Mouse (Mus musculus) heart, adult 2 months (tissue): ENCODE data around the gene Gm38394. TPM values are rescaled to one million over a fixed set of nuclear protein-coding genes. Genes with fewer than 3 reads are reported as not detected.

Experiments used
- DNase-seq, 2 experiments: peaks; one replicate each; pipeline ENCODE4 v3.0.0; 2021
- H3K27ac ChIP-seq: fragments of 200-600 bp; 2 replicates; pipeline ENCODE4 v1.8.1; 2022
- H3K27me3 ChIP-seq: fragments of 200-500 bp; 2 replicates; pipeline ENCODE4 v1.6.1; 2012; ENCODE audit warnings: mild to moderate bottlenecking, low read length, inconsistent platforms, mixed read lengths; ENCODE audit not compliant: control insufficient read depth, insufficient read depth
- H3K36me3 ChIP-seq: fragments of 200-500 bp; 2 replicates; pipeline ENCODE4 v1.6.1; 2012; ENCODE audit warnings: low read length, inconsistent platforms; ENCODE audit not compliant: control insufficient read depth, insufficient read depth
- H3K4me1 ChIP-seq: fragments of 200-500 bp; 2 replicates; pipeline ENCODE4 v1.6.1; 2011; ENCODE audit warnings: low read length; ENCODE audit not compliant: control insufficient read depth, insufficient read depth
- H3K4me3 ChIP-seq: fragments of 200-600 bp; 2 replicates; pipeline ENCODE4 v1.8.1; 2022
- H3K79me2 ChIP-seq: fragments of 200-500 bp; replicated peaks from 2 replicates; pipeline ENCODE4 v1.6.1; 2012; ENCODE audit warnings: mild to moderate bottlenecking, inconsistent platforms, low read length, moderate library complexity, mixed read lengths; ENCODE audit not compliant: control insufficient read depth, insufficient read depth
- H3K9ac ChIP-seq: fragments of 200-500 bp; 2 replicates; pipeline ENCODE4 v1.6.1; 2012; ENCODE audit warnings: low read depth, mild to moderate bottlenecking, control low read depth, inconsistent platforms, low read length, mixed read lengths
- CTCF ChIP-seq: fragments of 200-600 bp; IDR thresholded peaks from 2 replicates; pipeline ENCODE4 v1.8.1; 2022; ENCODE audit warnings: antibody characterized with exemption, mild to moderate bottlenecking, moderate library complexity
- EP300 ChIP-seq: fragments of 200-500 bp; IDR thresholded peaks from 2 replicates; pipeline ENCODE4 v1.6.1; 2011; ENCODE audit warnings: low read depth, low read length, control low read depth; ENCODE audit not compliant: insufficient read depth
- POLR2A ChIP-seq: fragments of 200-500 bp; IDR thresholded peaks from 2 replicates; pipeline ENCODE4 v1.6.1; 2011; ENCODE audit warnings: mild to moderate bottlenecking, low read depth, low read length, control low read depth; ENCODE audit not compliant: insufficient read depth
- WGBS: fragments of 180-500 bp; shearing (Covaris S2); methylation state at CpG from one replicate; pipeline ENCODE4 v1.1.7; 2018; 5-methylcytosine and 5-hydroxymethylcytosine counted together
- intact Hi-C: fragments of 180-260 bp; cut with DNase I; formaldehyde crosslinking; loops from one replicate; pipeline ENCODE4 v1.15.1; 2025
- polyA plus RNA-seq: library from polyadenylated mRNA; depleted of rRNA; stranded (reverse); fragments of >200 nt; gene quantifications from 2 replicates; pipeline ENCODE4 v1.2.3, GENCODE M21; 2012
- total RNA-seq, 2 experiments: library from RNA; stranded (reverse); gene quantifications; 2 replicates each; pipeline ENCODE4 v1.2.3; 2021

The Gm38394 gene
- total and polyA plus RNA-seq, 3 experiments = 2.5 to 15.0 (median 14.5) TPM

GRCm38 (mm10) chr1:133660466-133661202 is 484 bp downstream of the Gm38394 start, which contains the start of gene Zbed6:
Gene Zbed6, minus strand, starts transcription at chr1:133660885.
- Histone ChIP-seq H3K4me3 (peak within 1 kb of the TSS; percentile 86), H3K79me2 (peaks cover 10% of the 10 kb centered on the region), H3K36me3 (peaks cover 44% of the 10 kb centered on the region), H3K9ac (peak within 1 kb of the TSS; percentile 91), H3K4me1 (peaks cover 16% of the 10 kb centered on the region), H3K27me3 (no peaks in the 10 kb centered on the region), H3K27ac (peak within 1 kb of the TSS; percentile 85)
- intact Hi-C loops = no loop called here
- peak in 1 of 2 experiments; percentile 31 for DNase-seq
- 1% methylated on average over 41 of the region's 41 CpGs for WGBS
- TF ChIP-seq EP300 = no peak
- TF ChIP-seq CTCF = no peak
- TF ChIP-seq POLR2A = no peak

- no peak for DNase-seq
- Histone ChIP-seq H3K27me3 (no peaks in the 10 kb centered on the region), H3K9ac (no peak overlapping the region), H3K79me2 (peaks cover 12% of the 10 kb centered on the region), H3K4me1 (peaks cover 19% of the 10 kb centered on the region), H3K4me3 (no peak overlapping the region), H3K27ac (no peak overlapping the region), H3K36me3 (peaks cover 48% of the 10 kb centered on the region)
- intact Hi-C loops = no loop called here
- no peak for TF ChIP-seq CTCF
- no peak for TF ChIP-seq POLR2A
- TF ChIP-seq EP300 = no peak
- WGBS = 62% methylated on average over 3 of the region's 3 CpGs
Measured at GRCm38 (mm10) chr1:133658878-133659277, 2.2 kb downstream of the Gm38394 start.

GRCm38 (mm10) chr1:133656811-133657210 is 4.3 kb downstream of the Gm38394 start:
- Histone ChIP-seq H3K36me3 (peaks cover 58% of the 10 kb centered on the region), H3K9ac (no peak overlapping the region), H3K4me1 (peaks cover 19% of the 10 kb centered on the region), H3K27me3 (no peaks in the 10 kb centered on the region), H3K27ac (no peak overlapping the region), H3K79me2 (peaks cover 15% of the 10 kb centered on the region), H3K4me3 (no peak overlapping the region)
- intact Hi-C loops = no loop called here
- 55% methylated on average over 5 of the region's 5 CpGs for WGBS
- no peak for DNase-seq
- TF ChIP-seq POLR2A (no peak), CTCF (no peak), EP300 (no peak)

- WGBS = 89% methylated on average over 1 of the region's 1 CpGs
- Histone ChIP-seq H3K27me3 (no peaks in the 10 kb centered on the region), H3K4me3 (no peak overlapping the region), H3K9ac (no peak overlapping the region), H3K36me3 (peaks cover 47% of the 10 kb centered on the region), H3K27ac (no peak overlapping the region), H3K79me2 (peaks cover 11% of the 10 kb centered on the region), H3K4me1 (peaks cover 10% of the 10 kb centered on the region)
- no peak for DNase-seq
- intact Hi-C loops = no loop called here
- TF ChIP-seq CTCF (no peak), POLR2A (no peak), EP300 (no peak)
Measured at GRCm38 (mm10) chr1:133653033-133653432, 8.1 kb downstream of the Gm38394 start.

- no peak for DNase-seq
- H3K4me1 ChIP-seq = peaks cover 6% of the 10 kb centered on the region
- intact Hi-C loops = no loop called here
- H3K36me3 ChIP-seq = peaks cover 34% of the 10 kb centered on the region
- no peak overlapping the region for H3K9ac ChIP-seq
- WGBS = 93% methylated on average over 7 of the region's 7 CpGs
- TF ChIP-seq CTCF = no peak
- no peak for TF ChIP-seq EP300
- TF ChIP-seq POLR2A = no peak
- H3K27me3 ChIP-seq = no peaks in the 10 kb centered on the region
- no peak overlapping the region for H3K27ac ChIP-seq
- peaks cover 10% of the 10 kb centered on the region for H3K79me2 ChIP-seq
- no peak overlapping the region for H3K4me3 ChIP-seq
Measured at GRCm38 (mm10) chr1:133650288-133651055, 10.6 kb downstream of the Gm38394 start.

- Histone ChIP-seq H3K4me1 (peaks cover 2% of the 10 kb centered on the region), H3K79me2 (peaks cover 3% of the 10 kb centered on the region; the same call in 1 of the 2 replicates), H3K27me3 (no peaks in the 10 kb centered on the region), H3K4me3 (no peak overlapping the region), H3K9ac (no peak overlapping the region), H3K27ac (no peak overlapping the region), H3K36me3 (peaks cover 20% of the 10 kb centered on the region)
- intact Hi-C loops = no loop called here
- DNase-seq = no peak
- 84% methylated on average over 5 of the region's 5 CpGs for WGBS
- TF ChIP-seq CTCF (no peak), POLR2A (no peak), EP300 (no peak)
Measured at GRCm38 (mm10) chr1:133645652-133646051, 15.5 kb downstream of the Gm38394 start.
